Mouse (Mus musculus): ENCODE measurements around the gene Srsf10.

Srsf10 gene

GRCm38 (mm10) chr4:135855536-135856222 lies at the start of gene Srsf10:
TSS of gene Srsf10 (plus strand) at chr4:135855747.
- in situ Hi-C loops (cut with MboI, MseI), result no loop called here

- in situ Hi-C loops (cut with MboI, MseI), result no loop called here
These were observed 40.7 kb upstream of the Srsf10 start for GRCm38 (mm10) chr4:135814896-135815295.

GRCm38 (mm10) chr4:135816905-135817622 lies 38.5 kb upstream of the Srsf10 start:
- in situ Hi-C loops (cut with MboI, MseI), result no loop called here

GRCm38 (mm10) chr4:135818366-135818765 lies 37.2 kb upstream of the Srsf10 start:
- in situ Hi-C loops (cut with MboI, MseI), result no loop called here

GRCm38 (mm10) chr4:135819826-135820526 lies 35.6 kb upstream of the Srsf10 start:
- in situ Hi-C loops (cut with MboI, MseI), result no loop called here

- in situ Hi-C loops (cut with MboI, MseI), result no loop called here
These were observed 33.8 kb upstream of the Srsf10 start for GRCm38 (mm10) chr4:135821772-135822171.

GRCm38 (mm10) chr4:135823298-135823697 lies 32.2 kb upstream of the Srsf10 start:
- in situ Hi-C loops (cut with MboI, MseI), result no loop called here

- in situ Hi-C loops (cut with MboI, MseI), result no loop called here
These were observed 31.3 kb upstream of the Srsf10 start for GRCm38 (mm10) chr4:135824254-135824653.

GRCm38 (mm10) chr4:135828491-135828890 lies 27.1 kb upstream of the Srsf10 start:
- in situ Hi-C loops (cut with MboI, MseI), result no loop called here

- in situ Hi-C loops (cut with MboI, MseI), result loop anchor here (10.0 kb wide), 1 partner anchor 1523 kb away; the partner anchor contains the start of gene Cdc42
These were observed 23.5 kb upstream of the Srsf10 start for GRCm38 (mm10) chr4:135832070-135832469.

GRCm38 (mm10) chr4:135833301-135834123 lies 22.0 kb upstream of the Srsf10 start:
- in situ Hi-C loops (cut with MboI, MseI), result loop anchor here (10.0 kb wide), 1 partner anchor 1521 kb away; the partner anchor contains the start of gene Cdc42

GRCm38 (mm10) chr4:135834124-135834717 lies 21.3 kb upstream of the Srsf10 start:
- in situ Hi-C loops (cut with MboI, MseI), result loop anchor here (10.0 kb wide), 1 partner anchor 1521 kb away; the partner anchor contains the start of gene Cdc42

- in situ Hi-C loops (cut with MboI, MseI), result loop anchor here (10.0 kb wide), 1 partner anchor 1516 kb away; the partner anchor contains the start of gene Cdc42
These were observed 16.6 kb upstream of the Srsf10 start for GRCm38 (mm10) chr4:135838925-135839292.

GRCm38 (mm10) chr4:135839293-135840011 lies 16.1 kb upstream of the Srsf10 start:
- in situ Hi-C loops (cut with MboI, MseI), result loop anchor here (10.0 kb wide), 1 partner anchor 1515 kb away; the partner anchor contains the start of gene Cdc42

GRCm38 (mm10) chr4:135844400-135844799 lies 11.1 kb upstream of the Srsf10 start:
- in situ Hi-C loops (cut with MboI, MseI), result no loop called here

- in situ Hi-C loops (cut with MboI, MseI), result no loop called here
These were observed 8.0 kb upstream of the Srsf10 start for GRCm38 (mm10) chr4:135847581-135847980.

GRCm38 (mm10) chr4:135850411-135851095 lies 5.0 kb upstream of the Srsf10 start:
- in situ Hi-C loops (cut with MboI, MseI), result no loop called here

- in situ Hi-C loops (cut with MboI, MseI), result no loop called here
These were observed 3.6 kb upstream of the Srsf10 start for GRCm38 (mm10) chr4:135851942-135852341.

- in situ Hi-C loops (cut with MboI, MseI), result no loop called here
These were observed 1.5 kb upstream of the Srsf10 start for GRCm38 (mm10) chr4:135853987-135854546.
